Mouse (Mus musculus) ovary, postnatal 14 days (tissue): ENCODE measurements around the gene Ints3.

ENCODE experiments used
- DNase-seq: peaks from one replicate; pipeline ENCODE4 v3.0.0; 2022; ENCODE audit warnings: low spot score

The Ints3 gene

GRCm38 (mm10) chr3:90433381-90434020 lies at the start of gene Ints3:
TSS of gene Ints3 (minus strand) at chr3:90433622.
- peak; percentile 98 for DNase-seq

DNA sequence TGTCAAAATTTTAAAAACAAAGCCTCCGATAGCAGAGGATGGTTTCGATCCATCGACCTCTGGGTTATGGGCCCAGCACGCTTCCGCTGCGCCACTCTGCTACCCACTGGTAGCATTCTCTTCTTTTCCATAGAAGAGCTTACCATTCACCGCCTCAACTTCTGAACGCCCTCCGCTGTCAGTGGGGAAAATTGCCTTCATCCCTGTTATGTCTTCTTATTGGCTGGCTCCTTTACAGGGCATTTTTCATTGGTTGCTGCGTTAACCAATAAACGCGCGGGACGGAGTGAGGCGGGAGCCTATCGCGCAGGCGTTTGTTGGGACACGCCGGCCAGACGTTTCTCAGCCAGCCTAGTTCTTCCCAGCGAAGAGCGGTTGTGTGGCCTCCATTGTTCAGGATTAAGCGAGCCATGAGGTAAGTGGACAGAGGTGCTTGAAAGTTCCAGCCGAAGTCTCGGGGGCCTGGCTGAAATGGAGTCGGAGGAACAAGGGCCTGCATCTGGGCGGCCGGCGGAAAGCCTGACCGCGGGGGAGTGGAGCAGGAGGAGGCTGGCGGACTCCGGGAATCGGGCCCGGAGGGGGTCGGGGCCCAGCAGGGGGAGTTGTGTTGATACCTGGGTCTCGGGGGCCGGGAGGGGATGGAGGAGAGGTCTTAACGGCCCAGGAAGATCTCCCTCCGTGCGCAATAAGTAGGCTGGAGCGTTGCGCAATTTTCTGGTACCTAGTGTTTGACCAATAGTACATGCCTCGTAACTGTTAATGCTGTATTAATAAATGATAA lies 42.6 kb upstream of the Ints3 start, which contains the start of gene Ilf2:
Gene Ilf2 (plus strand): TSS at position 296 of the 781 bp plus-strand sequence.
- DNase-seq, result peak; percentile 91

GRCm38 (mm10) chr3:90475151-90475830 lies 41.9 kb upstream of the Ints3 start:
- DNase-seq, result no peak

DNA sequence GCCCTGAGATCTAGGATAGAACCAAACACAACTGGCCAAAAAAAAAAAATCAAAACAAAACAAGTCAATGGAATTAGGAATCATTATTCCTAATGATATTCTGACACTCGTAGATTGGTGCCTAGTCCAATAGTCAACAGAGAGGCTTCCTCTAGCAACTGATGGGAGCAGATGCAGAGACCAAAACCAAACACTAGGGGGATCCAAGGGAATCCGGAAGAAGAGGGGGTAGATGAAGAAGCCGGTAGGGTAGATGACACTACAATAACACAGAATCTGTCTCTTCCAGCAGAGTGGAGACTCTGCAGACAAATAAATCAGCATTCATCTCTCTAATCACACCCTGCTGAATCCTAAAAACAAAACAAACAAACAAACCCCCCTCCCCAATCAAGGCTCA lies 38.8 kb upstream of the Ints3 start:
- peak; percentile 35 for DNase-seq

DNA sequence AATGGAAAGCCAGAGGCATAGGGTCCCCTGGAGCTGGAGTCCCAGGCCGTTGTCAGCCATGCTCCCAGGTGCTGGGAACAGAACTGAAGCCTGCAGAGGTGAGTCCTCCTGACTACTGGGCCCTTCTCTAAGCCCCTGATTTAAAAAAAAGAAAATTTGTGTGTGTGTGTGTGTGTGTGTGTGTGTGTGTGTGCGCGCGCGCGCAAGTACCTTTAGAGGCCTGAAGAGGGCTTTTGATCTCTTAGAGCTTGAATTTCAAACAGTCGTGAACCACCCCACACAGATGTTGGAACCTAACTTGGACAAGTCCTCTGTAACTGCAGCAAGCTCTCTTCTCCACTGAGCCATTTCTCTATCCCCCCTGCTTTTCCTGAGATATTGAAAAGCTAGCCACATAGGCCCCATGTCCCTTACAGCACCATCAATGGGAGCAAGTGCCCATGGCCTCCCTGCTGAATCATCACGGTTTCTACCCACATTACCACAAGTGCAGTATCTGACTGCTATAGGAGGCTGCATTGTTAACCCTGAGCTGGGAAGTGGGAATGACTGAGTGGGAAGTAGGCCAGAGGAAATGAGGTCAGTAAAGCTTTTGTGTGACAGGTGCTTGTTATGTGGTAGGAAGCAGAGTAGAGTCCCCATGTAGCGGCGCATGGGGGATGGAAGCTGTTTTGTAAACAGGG lies 34.3 kb upstream of the Ints3 start:
- no peak for DNase-seq

- peak; percentile 60 for DNase-seq
Observed at GRCm38 (mm10) chr3:90466311-90466766, 32.9 kb upstream of the Ints3 start.

DNA sequence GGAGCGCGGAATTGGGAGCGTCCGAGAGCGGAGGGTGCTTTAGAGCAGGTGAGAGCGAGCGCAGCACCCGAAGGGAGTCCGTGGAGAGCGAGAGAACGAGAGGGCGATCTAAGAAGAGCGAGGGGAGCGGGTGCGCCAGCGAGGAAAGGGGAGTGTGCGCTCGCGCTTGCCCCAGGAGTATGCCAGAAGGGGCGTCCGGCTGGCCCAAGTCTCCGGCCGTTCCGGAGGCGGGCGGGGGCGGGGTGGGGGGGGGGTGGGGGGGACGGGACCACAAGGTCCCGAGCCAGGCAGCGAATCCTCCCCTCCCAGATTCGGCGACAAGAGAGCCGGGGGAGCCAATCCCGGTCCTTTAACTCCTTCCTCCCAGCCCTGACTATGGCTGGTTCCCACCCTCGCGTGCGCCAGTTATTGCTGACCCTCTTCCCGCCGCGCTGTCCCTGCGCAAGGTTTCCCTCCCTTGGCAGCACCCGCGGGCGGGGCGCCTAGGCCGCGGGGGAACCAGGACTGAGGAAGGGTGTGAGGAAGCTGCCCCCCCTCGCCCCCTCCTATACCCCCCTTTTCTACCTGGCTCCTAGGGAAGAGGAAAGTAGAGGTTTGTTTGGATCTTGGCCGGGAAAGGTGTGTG lies 32.4 kb upstream of the Ints3 start, which contains the start of gene Npr1:
Gene Npr1 (minus strand): TSS at position 181 of the 625 bp plus-strand sequence.
- DNase-seq, result peak; percentile 50

GRCm38 (mm10) chr3:90465081-90465685 lies 31.8 kb upstream of the Ints3 start:
- DNase-seq, result peak; percentile 30

DNA sequence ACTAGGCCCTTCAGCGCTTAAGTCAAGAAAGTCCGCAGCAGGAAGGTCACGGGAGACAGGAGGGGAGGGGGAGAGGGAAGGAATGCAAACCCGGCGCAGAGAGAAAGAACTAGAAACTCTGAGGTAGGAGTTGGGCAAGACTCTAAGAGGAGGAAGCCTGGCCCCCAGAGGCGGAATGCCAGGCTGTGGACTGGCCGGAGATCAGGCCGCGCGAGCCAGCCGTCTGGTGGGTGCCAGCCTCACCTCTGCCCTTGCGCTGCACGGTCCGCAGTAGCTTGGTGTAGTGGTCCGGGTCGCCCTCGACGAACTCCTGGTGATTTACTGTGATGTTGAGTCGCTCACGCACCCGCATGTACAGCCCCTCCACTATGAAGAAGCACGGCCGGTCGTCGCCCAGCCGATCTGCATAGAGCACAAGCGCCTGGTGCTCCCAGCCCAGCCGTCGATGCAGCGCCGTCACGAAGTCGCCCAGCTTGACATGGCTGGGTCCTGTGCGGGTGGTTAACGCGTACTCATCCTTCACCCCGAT lies 31.2 kb upstream of the Ints3 start:
- peak; percentile 32 for DNase-seq

DNA sequence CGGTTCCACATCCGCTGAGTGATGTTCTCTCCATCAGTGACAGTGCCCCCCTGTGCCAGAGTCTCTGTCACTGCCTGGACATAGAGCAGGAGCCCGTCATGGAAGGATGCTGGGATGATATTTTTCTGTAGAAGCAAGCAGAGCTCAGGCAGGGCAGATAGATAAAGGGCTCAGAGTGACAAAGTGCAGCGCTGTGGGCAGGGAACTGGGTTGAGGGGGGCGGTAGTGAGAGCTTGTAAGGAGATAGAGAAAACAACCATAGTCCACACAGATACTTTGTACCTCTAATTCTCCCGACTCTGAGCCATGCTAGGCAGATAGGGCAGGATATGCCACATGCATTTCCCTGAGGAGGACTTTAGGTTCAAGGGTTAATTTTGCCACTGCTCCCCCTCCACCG lies 29.2 kb upstream of the Ints3 start:
- DNase-seq, result no peak

GRCm38 (mm10) chr3:90461935-90462334 lies 28.5 kb upstream of the Ints3 start:
- DNase-seq, result no peak

DNA sequence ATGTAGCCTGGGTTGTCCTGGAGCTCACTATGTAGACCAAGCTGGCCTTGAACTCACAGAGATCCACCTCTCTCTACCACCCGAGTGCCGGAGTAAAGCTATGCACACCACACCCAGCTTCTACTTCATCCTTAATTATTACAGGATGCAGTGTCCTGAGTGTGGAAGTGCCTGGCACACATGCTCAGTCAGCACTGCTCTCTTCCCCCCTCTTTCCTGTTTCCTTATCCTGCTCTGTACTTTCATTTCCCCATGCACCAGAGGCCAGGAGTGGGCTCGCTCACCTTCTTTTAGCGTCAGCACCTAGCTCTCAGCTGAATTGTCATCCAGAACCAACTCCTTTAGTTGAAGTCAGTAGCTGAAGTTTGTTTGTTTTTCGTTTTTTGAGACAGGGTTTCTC lies 26.9 kb upstream of the Ints3 start:
- no peak for DNase-seq

GRCm38 (mm10) chr3:90459727-90460126 lies 26.3 kb upstream of the Ints3 start:
- no peak for DNase-seq

DNA sequence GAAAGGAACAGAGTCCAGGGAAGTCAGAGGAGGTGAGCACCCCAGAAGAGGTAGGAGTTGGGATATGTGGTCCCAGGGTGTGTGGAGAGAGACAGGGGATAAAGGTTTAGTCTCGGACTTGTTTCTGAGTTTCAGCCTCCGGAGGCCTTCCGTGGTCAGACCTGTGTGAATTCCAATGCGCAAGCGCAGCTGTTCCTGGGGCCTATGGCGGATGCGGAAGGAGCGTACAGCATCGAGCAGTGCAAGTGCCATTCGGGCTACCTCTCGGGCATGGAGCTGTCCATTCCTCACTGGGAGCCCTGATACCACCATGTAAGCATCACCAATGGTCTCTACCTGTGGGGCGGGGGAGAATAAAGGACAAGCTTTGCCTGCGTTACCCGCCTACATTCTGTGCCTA lies 21.5 kb upstream of the Ints3 start:
- no peak for DNase-seq

DNA sequence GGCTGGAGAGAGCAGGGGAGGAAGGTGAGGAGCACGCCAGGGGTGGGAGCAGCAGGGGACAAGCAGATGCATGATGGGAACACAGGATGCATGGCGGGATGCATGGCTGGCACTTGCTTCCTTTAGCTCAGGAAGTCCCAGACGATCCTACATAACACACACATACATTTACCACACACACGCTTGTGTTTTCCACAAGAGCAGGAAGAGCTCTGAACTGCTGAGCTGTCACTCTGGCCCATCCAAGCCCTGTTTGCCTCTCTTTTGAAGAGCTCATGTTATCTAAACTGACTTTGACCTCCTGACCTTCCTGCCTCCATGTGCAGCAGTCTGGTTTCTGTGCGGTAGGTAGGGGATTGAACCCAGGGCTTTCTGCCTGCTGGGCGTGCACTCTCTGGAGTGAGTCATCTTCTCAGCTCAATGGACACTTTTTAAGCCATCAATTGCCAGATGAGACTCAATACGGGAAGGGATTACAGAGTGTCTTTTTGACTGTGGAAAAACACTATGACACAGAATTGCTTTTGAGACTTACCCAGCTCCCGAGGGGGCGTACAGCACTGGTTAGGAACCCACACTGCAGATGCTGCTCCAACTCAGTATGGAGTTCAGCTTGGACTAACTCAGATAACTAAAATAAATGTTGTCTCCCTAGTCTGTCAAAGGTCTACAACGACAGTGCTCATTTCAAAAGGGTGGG lies 18.1 kb upstream of the Ints3 start:
- DNase-seq, result no peak

- DNase-seq, result no peak
Observed at GRCm38 (mm10) chr3:90450874-90451273, 17.5 kb upstream of the Ints3 start.

GRCm38 (mm10) chr3:90448626-90449025 lies 15.2 kb upstream of the Ints3 start:
- DNase-seq, result no peak

GRCm38 (mm10) chr3:90447123-90447494 lies 13.7 kb upstream of the Ints3 start:
- no peak for DNase-seq

DNA sequence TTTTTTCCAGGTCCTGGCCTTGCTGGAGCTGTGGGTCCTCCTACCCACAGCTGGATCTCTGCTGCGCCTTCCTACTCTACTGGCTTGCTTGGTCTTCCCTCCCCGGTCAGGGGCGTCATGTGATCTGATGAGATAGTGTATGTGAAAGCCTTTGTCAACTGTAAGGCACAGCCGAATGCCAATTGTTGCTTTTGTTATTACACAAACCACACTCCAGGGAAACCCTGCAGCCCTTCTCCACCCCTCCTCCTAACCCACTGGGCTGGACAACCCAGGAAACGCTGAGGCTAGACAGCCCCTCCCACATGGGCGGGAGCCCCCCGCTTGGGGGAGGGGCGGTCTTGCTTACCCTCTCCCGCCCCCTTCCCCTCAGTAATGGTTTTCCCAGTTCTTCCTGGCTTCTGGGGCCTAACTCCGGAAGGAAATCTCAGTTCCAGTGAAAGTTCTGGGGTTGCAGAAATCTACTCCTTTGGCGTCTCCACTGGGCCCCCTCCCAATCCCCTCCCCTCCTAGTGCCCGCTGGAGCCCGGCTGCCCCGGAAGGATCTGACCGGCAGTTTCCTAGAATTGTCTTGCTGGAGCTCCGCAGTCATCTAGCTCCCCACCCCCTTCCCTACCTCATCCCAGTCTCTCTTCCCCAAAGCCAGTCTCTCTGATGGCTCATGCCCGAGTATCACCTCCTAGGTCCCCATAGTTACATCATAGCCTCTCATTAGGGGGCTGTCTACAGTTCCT lies 13.1 kb upstream of the Ints3 start:
- DNase-seq, result peak; percentile 82
